Mouse (Mus musculus) kidney, embryonic 14.5 days (tissue): Measurements from ENCODE around the gene Mzt1. TPM values are rescaled to one million over a fixed set of nuclear protein-coding genes. Genes with fewer than 3 reads are reported as not detected.
A peak's percentile ranks its signal among the peaks of the same experiment; 100 is the strongest.

ENCODE experiments used
- ATAC-seq: fragments of 200-750 bp; cut with Nextera tagmentation; 2 replicates; pipeline ENCODE4 v1.8.0; 2017; ENCODE audit warnings: moderate number of reproducible peaks, mild to moderate bottlenecking, moderate TSS enrichment, moderate library complexity; ENCODE audit not compliant: low FRiP score, low TSS enrichment
- H3K27ac ChIP-seq: fragments of 300-500 bp; sonication (generic); 2 replicates; pipeline ENCODE4 v1.5.1; 2014; ENCODE audit warnings: low read depth, mild to moderate bottlenecking, low read length, moderate library complexity, mixed read lengths
- H3K27me3 ChIP-seq: fragments of 300-500 bp; sonication (generic); 2 replicates; pipeline ENCODE4 v1.6.1; 2014; ENCODE audit warnings: mild to moderate bottlenecking, low read length; ENCODE audit not compliant: control insufficient read depth, insufficient read depth
- H3K36me3 ChIP-seq: fragments of 300-500 bp; sonication (generic); 2 replicates; pipeline ENCODE4 v1.6.1; 2014; ENCODE audit warnings: low read length, mixed read lengths; ENCODE audit not compliant: control insufficient read depth, insufficient read depth
- H3K4me1 ChIP-seq: fragments of 300-500 bp; sonication (generic); 2 replicates; pipeline ENCODE4 v1.6.1; 2014; ENCODE audit warnings: low read length, mixed read lengths; ENCODE audit not compliant: control insufficient read depth, insufficient read depth
- H3K4me2 ChIP-seq: fragments of 300-500 bp; sonication (generic); replicated peaks from 2 replicates; pipeline ENCODE4 v1.6.1; 2014; ENCODE audit warnings: low read depth, mild to moderate bottlenecking, low read length
- H3K4me3 ChIP-seq: fragments of 300-500 bp; sonication (generic); 2 replicates; pipeline ENCODE4 v1.5.1; 2014; ENCODE audit warnings: mild to moderate bottlenecking, low read length
- H3K9ac ChIP-seq: fragments of 300-500 bp; sonication (generic); 2 replicates; pipeline ENCODE4 v1.6.1; 2014; ENCODE audit warnings: low read depth, mild to moderate bottlenecking, low read length, moderate library complexity
- H3K9me3 ChIP-seq: fragments of 300-500 bp; sonication (generic); 2 replicates; pipeline ENCODE4 v1.6.1; 2016; ENCODE audit warnings: low read length; ENCODE audit not compliant: control insufficient read depth
- whole genome bisulfite sequencing: fragments of 180-500 bp; shearing (Covaris S2); extraction: QIAGEN DNeasy Blood & Tissue Kit; methylation state at CpG from one replicate; pipeline ENCODE4 v1.1.7; 2014; 5-methylcytosine and 5-hydroxymethylcytosine counted together
- polyA plus RNA-seq: library from polyadenylated mRNA; unstranded; fragments of >200 nt; fragmentation: Nextera tagmentation; extraction: Ambion mirVana; gene quantifications from 2 replicates; pipeline ENCODE4 v1.2.1, GENCODE M21; 2014

Mzt1 gene
- polyA plus RNA-seq, 1 experiment from 2014 or later = 86.2 TPM

- H3K9ac ChIP-seq = no peak overlapping the region
- H3K27ac ChIP-seq = no peak overlapping the region
- WGBS = 84% methylated on average over 5 of the region's 5 CpGs
- no peak overlapping the region for H3K4me2 ChIP-seq
- H3K36me3 ChIP-seq = peaks cover 19% of the 10 kb centered on the region
- H3K4me1 ChIP-seq = no peaks in the 10 kb centered on the region
- no peak overlapping the region for H3K4me3 ChIP-seq
- H3K9me3 ChIP-seq = peaks cover 5% of the 10 kb centered on the region
- 0 out of 2 replicates have a peak, but pooled peaks have one; percentile 49 for ATAC-seq
- no peaks in the 10 kb centered on the region for H3K27me3 ChIP-seq
These were observed 14.5 kb downstream of the Mzt1 start for GRCm38 (mm10) chr14:99031337-99031873.

DNA sequence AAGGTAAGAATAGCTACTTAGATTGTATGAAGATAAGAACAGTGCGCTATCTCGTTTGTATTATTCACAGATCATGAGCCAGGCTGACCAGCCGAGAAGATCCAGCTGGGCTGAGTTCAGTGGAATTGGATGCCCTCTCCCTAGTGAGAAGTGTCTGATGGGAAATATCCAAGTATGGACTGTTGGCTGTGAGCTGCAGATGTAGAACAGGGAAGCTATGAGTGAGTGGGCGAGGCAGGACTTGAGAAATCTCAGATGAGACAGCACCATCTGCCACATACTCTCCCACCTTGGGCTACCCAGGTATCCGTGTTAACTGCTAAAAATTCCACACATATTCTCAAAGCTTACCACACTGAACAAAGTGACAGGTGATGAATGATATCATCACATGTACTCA is 15.9 kb downstream of the Mzt1 start:
- WGBS = 68% methylated on average over 5 of the region's 5 CpGs
- Histone ChIP-seq H3K27ac (no peak overlapping the region), H3K9ac (no peak overlapping the region), H3K4me2 (no peak overlapping the region), H3K36me3 (peaks cover 12% of the 10 kb centered on the region), H3K4me3 (no peak overlapping the region), H3K27me3 (no peaks in the 10 kb centered on the region), H3K9me3 (peaks cover 5% of the 10 kb centered on the region), H3K4me1 (no peaks in the 10 kb centered on the region)
- ATAC-seq = no peak

- H3K9ac ChIP-seq = no peak overlapping the region
- peak overlapping the region; percentile 16; the same call in 1 of the 2 replicates for H3K4me3 ChIP-seq
- H3K27me3 ChIP-seq = no peaks in the 10 kb centered on the region
- peak overlapping the region; percentile 29 for H3K4me2 ChIP-seq
- peaks cover 5% of the 10 kb centered on the region for H3K9me3 ChIP-seq
- H3K27ac ChIP-seq = no peak overlapping the region
- H3K4me1 ChIP-seq = no peaks in the 10 kb centered on the region; the same call in 1 of the 2 replicates
- ATAC-seq = no peak
- H3K36me3 ChIP-seq = no peaks in the 10 kb centered on the region
- WGBS = 49% methylated on average over 12 of the region's 12 CpGs
These were observed 23.4 kb downstream of the Mzt1 start for GRCm38 (mm10) chr14:99022346-99023086.

GRCm38 (mm10) chr14:99019136-99019808 is 26.7 kb downstream of the Mzt1 start:
- Histone ChIP-seq H3K4me1 (no peaks in the 10 kb centered on the region; the same call in 1 of the 2 replicates), H3K4me2 (no peak overlapping the region), H3K9ac (no peak overlapping the region), H3K36me3 (no peaks in the 10 kb centered on the region), H3K9me3 (no peaks in the 10 kb centered on the region), H3K27me3 (no peaks in the 10 kb centered on the region), H3K27ac (no peak overlapping the region), H3K4me3 (no peak overlapping the region)
- 50% methylated on average over 10 of the region's 10 CpGs for WGBS
- no peak for ATAC-seq

DNA sequence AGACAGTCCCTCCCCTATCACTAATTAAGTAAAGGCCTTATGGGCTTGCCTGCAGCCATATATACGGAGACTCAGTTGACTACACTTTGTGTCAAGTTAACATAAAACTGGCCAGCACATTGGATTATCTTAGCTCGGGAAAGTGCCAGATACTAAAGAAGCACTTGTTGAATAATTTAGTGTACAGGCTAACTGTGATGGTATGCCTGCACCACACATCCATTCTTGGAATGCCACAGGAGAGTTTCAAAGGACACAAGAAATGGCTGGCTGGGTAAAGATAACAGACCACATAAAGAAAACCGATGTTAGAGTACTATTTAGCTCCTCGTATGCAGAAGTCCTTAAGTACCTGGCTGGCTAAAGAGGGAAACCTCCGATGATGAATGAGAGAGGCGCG is 27.2 kb downstream of the Mzt1 start:
- Histone ChIP-seq H3K4me2 (no peak overlapping the region), H3K36me3 (no peaks in the 10 kb centered on the region), H3K27me3 (no peaks in the 10 kb centered on the region), H3K4me1 (no peaks in the 10 kb centered on the region; the same call in 1 of the 2 replicates), H3K9me3 (no peaks in the 10 kb centered on the region), H3K27ac (no peak overlapping the region), H3K9ac (no peak overlapping the region), H3K4me3 (no peak overlapping the region)
- 68% methylated on average over 7 of the region's 7 CpGs for WGBS
- ATAC-seq = no peak

DNA sequence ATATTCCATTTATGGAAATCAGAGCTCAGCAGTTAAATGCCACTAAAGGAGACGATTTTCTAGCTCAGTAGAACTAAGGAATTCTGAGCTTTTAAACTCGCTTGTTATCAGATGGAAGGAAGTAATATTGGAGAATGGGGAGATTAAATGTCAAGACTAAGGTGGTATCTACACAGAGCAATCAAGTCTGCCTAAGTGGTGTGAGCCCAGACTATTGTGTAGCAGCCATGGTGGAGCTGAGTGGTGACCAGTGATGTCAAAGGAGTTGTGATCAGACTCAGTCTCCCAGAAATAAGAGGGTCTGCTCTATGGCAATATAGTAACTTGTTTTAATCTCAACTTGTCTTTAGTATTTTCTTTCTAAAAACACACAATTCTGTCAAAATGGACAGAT is 35.0 kb downstream of the Mzt1 start:
- Histone ChIP-seq H3K27ac (no peak overlapping the region; the same call in 1 of the 2 replicates), H3K9ac (no peak overlapping the region), H3K4me2 (no peak overlapping the region), H3K4me3 (no peak overlapping the region), H3K27me3 (no peaks in the 10 kb centered on the region), H3K36me3 (no peaks in the 10 kb centered on the region), H3K9me3 (no peaks in the 10 kb centered on the region), H3K4me1 (0 out of 2 replicates have a peak, but pooled peaks cover 5% of the 10 kb centered on the region)
- 30% methylated on average over 2 of the region's 2 CpGs for WGBS
- no peak; the same call in 1 of the 2 replicates for ATAC-seq

DNA sequence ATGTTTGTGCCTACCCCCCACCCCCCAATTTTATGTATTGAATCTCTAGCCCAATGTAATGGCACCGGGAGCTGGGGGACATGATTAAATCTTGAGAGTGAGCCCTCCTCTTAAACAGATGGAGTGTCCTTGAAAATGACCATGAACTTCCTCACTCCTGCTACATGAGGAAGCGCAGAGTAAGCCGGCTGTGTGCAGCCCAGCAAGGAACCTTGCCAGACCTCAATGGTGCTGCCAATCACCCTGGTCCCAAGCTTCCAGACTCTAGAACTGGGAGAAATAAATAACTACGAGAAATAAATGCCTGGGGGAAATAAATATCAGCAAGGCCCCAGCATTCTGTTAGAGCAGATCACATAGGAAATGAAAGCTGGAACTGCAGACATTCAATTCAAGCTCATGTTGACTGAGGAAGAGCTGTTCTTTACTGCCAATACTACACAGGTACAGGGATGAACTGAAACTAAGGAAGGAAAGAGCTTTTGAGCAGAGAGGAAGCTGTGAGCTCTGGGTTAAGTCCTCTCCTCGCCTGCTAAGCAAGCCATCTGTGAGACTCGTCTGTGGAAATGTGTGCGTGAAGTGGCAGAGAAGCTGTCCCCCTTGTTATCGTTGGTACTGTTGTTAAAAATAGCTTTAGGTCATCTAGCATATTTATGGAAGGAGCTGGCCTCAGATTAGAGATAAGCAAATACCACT is 35.6 kb downstream of the Mzt1 start:
- 49% methylated on average over 8 of the region's 8 CpGs for WGBS
- 0 out of 2 replicates have a peak, but pooled peaks have one; percentile 61 for ATAC-seq
- no peaks in the 10 kb centered on the region for H3K9me3 ChIP-seq
- no peak overlapping the region for H3K9ac ChIP-seq
- no peak overlapping the region for H3K4me3 ChIP-seq
- 0 out of 2 replicates have a peak, but pooled peaks cover 5% of the 10 kb centered on the region for H3K4me1 ChIP-seq
- no peak overlapping the region for H3K4me2 ChIP-seq
- no peaks in the 10 kb centered on the region for H3K36me3 ChIP-seq
- H3K27me3 ChIP-seq = no peaks in the 10 kb centered on the region
- peak overlapping the region; percentile 55; the same call in 1 of the 2 replicates for H3K27ac ChIP-seq

DNA sequence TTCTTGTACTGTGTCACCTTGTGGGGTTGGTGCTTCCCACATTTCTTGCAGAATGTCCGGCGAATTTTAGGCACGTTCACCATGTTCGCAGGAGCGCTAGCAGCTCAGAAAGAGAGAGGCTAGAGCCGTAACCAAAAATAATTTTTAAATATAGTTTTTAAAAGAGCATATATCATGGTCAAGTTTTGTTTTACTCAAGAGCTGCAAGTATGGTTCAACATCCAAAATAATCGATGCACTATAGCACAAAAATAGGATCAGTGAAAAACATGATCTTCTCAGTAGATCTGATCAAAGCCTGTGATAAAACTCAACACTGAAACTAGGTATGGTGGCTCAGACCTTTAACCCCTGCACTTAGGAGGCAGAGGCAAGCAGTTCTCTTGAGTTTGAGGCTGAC is 51.7 kb downstream of the Mzt1 start, which contains the start of gene Rpl36a-ps1:
TSS of gene Rpl36a-ps1 (minus strand) at position 101 of the 400 bp plus-strand sequence.
- no peaks in the 10 kb centered on the region for H3K36me3 ChIP-seq
- no peaks in the 10 kb centered on the region for H3K9me3 ChIP-seq
- H3K27me3 ChIP-seq = no peaks in the 10 kb centered on the region
- H3K4me2 ChIP-seq = no peak within 1 kb of the TSS
- H3K4me3 ChIP-seq = no peak within 1 kb of the TSS
- no peak within 1 kb of the TSS for H3K9ac ChIP-seq
- no peaks in the 10 kb centered on the region; the same call in 1 of the 2 replicates for H3K4me1 ChIP-seq
- no peak for ATAC-seq
- 97% methylated on average over 7 of the region's 7 CpGs for WGBS
- no peak within 1 kb of the TSS for H3K27ac ChIP-seq
